Mouse (Mus musculus) bone marrow, adult 2 months (tissue): ENCODE measurements at regions not wholly inside any gene's neighbourhood (a gene's known extent, or its start where the extent isn't known, plus 50 kb on each side); places are given as distances from the start of the nearest gene placed in this dataset.

Source experiments
- CTCF ChIP-seq: fragments of 200-500 bp; IDR thresholded peaks from 2 replicates; pipeline ENCODE4 v1.5.1; 2011; ENCODE audit warnings: low read length, control low read depth; ENCODE audit not compliant: control insufficient read depth, insufficient read depth
- POLR2A ChIP-seq: fragments of 200-500 bp; IDR thresholded peaks from 2 replicates; pipeline ENCODE4 v1.6.1; 2011; ENCODE audit warnings: low read depth, mild to moderate bottlenecking, control low read depth, low read length, borderline replicate concordance; ENCODE audit not compliant: control insufficient read depth

GRCm38 (mm10) chr2:78716157-78716798, 151.6 kb upstream of the Ube2e3 start:
- TF ChIP-seq CTCF (no peak), POLR2A (no peak)
